Mouse (Mus musculus) embryonic facial prominence, embryonic 14.5 days (tissue): ENCODE measurements around the gene Sgo1. TPM values are rescaled to one million over a fixed set of nuclear protein-coding genes. Genes with fewer than 3 reads are reported as not detected.
"Not testable (repeated sequence)": the region's sequence is repeated elsewhere in the genome, so short reads cannot be mapped to it uniquely, and the experiment has no call there.

Experiments used
- ATAC-seq: fragments of 200-750 bp; cut with Nextera tagmentation; 2 replicates; pipeline ENCODE4 v1.8.0; 2017; ENCODE audit warnings: low read depth, moderate number of reproducible peaks, moderate TSS enrichment
- DNase-seq: peaks from one replicate; pipeline ENCODE4 v3.0.0-alpha.2; 2015; ENCODE audit warnings: low spot score
- H3K27ac ChIP-seq: fragments of 300-500 bp; sonication (generic); replicated peaks from 2 replicates; pipeline ENCODE4 v1.5.1; 2014; ENCODE audit warnings: low read depth, mild to moderate bottlenecking, low read length, moderate library complexity
- H3K27me3 ChIP-seq: fragments of 300-500 bp; sonication (generic); replicated peaks from 2 replicates; pipeline ENCODE4 v1.6.1; 2014; ENCODE audit warnings: low read length; ENCODE audit not compliant: control insufficient read depth, insufficient read depth
- H3K36me3 ChIP-seq: fragments of 300-500 bp; sonication (generic); 2 replicates; pipeline ENCODE4 v1.6.1; 2014; ENCODE audit warnings: low read length, mixed read lengths; ENCODE audit not compliant: control insufficient read depth, insufficient read depth
- H3K4me1 ChIP-seq: fragments of 300-500 bp; sonication (generic); 2 replicates; pipeline ENCODE4 v1.6.1; 2014; ENCODE audit warnings: antibody characterized with exemption, low read length; ENCODE audit not compliant: control insufficient read depth, insufficient read depth
- H3K4me2 ChIP-seq: fragments of 300-500 bp; sonication (generic); 2 replicates; pipeline ENCODE4 v1.6.1; 2014; ENCODE audit warnings: low read depth, mild to moderate bottlenecking, low read length, moderate library complexity, mixed read lengths
- H3K4me3 ChIP-seq: fragments of 300-500 bp; sonication (generic); 2 replicates; pipeline ENCODE4 v1.5.1; 2014; ENCODE audit warnings: low read depth, mild to moderate bottlenecking, low read length
- H3K9ac ChIP-seq: fragments of 300-500 bp; sonication (generic); 2 replicates; pipeline ENCODE4 v1.6.1; 2014; ENCODE audit warnings: low read depth, mild to moderate bottlenecking, low read length, moderate library complexity, mixed read lengths
- H3K9me3 ChIP-seq: fragments of 300-500 bp; sonication (generic); 2 replicates; pipeline ENCODE4 v1.6.1; 2016; ENCODE audit warnings: low read length; ENCODE audit not compliant: control insufficient read depth
- WGBS: fragments of 180-500 bp; shearing (Covaris S2); extraction: QIAGEN DNeasy Blood & Tissue Kit; methylation state at CpG from one replicate; pipeline ENCODE4 v1.1.7; 2014; 5-methylcytosine and 5-hydroxymethylcytosine counted together
- polyA plus RNA-seq: library from polyadenylated mRNA; unstranded; fragments of >200 nt; fragmentation: Nextera tagmentation; extraction: Ambion mirVana; gene quantifications from 2 replicates; pipeline ENCODE4 v1.2.1, GENCODE M21; 2014

Sgo1 gene
- polyA plus RNA-seq = 22.8 and 24.4 TPM in 2 replicates

GRCm38 (mm10) chr17:53688877-53689802, at the start of gene Sgo1:
Gene Sgo1, minus strand, starts transcription at chr17:53689333.
- Histone ChIP-seq H3K27ac (peak within 1 kb of the TSS; percentile 94), H3K36me3 (peaks cover 23% of the 10 kb centered on the region), H3K27me3 (no peaks in the 10 kb centered on the region), H3K4me3 (peak within 1 kb of the TSS; percentile 53), H3K9ac (peak within 1 kb of the TSS; percentile 69), H3K4me2 (peak within 1 kb of the TSS; percentile 58), H3K9me3 (no peaks in the 10 kb centered on the region), H3K4me1 (0 out of 2 replicates have a peak, but pooled peaks cover 3% of the 10 kb centered on the region)
- ATAC-seq = peak; percentile 98
- WGBS = under 1% methylated on average over 61 of the region's 78 CpGs
- peak; percentile 98 for DNase-seq

GRCm38 (mm10) chr17:53718916-53719315, 29.8 kb upstream of the Sgo1 start:
- 83% methylated on average over 3 of the region's 3 CpGs for WGBS
- not testable (repeated sequence) for H3K27ac ChIP-seq, ATAC-seq, H3K36me3 ChIP-seq, DNase-seq, H3K4me2 ChIP-seq, H3K9me3 ChIP-seq, H3K27me3 ChIP-seq, H3K9ac ChIP-seq, H3K4me1 ChIP-seq, H3K4me3 ChIP-seq

- Histone ChIP-seq H3K4me2 (no peak overlapping the region), H3K9me3 (no peaks in the 10 kb centered on the region), H3K4me3 (no peak overlapping the region), H3K27ac (no peak overlapping the region), H3K27me3 (no peaks in the 10 kb centered on the region), H3K4me1 (no peaks in the 10 kb centered on the region), H3K9ac (no peak overlapping the region), H3K36me3 (no peaks in the 10 kb centered on the region)
- ATAC-seq (no peak), DNase-seq (no peak)
- WGBS = 41% methylated on average over 1 of the region's 1 CpGs
Observed at GRCm38 (mm10) chr17:53718474-53718873, 29.3 kb upstream of the Sgo1 start.

GRCm38 (mm10) chr17:53715161-53715560, 26.0 kb upstream of the Sgo1 start:
- not testable (repeated sequence) for H3K27ac ChIP-seq, ATAC-seq, H3K4me3 ChIP-seq, H3K36me3 ChIP-seq, H3K27me3 ChIP-seq, H3K4me1 ChIP-seq, DNase-seq, H3K4me2 ChIP-seq, H3K9me3 ChIP-seq, H3K9ac ChIP-seq
- WGBS = 68% methylated on average over 1 of the region's 1 CpGs

GRCm38 (mm10) chr17:53714453-53714852, 25.3 kb upstream of the Sgo1 start:
- no peak overlapping the region for H3K9ac ChIP-seq
- DNase-seq = no peak
- no peak overlapping the region for H3K4me2 ChIP-seq
- no peaks in the 10 kb centered on the region for H3K36me3 ChIP-seq
- no peak overlapping the region for H3K4me3 ChIP-seq
- 70% methylated on average over 1 of the region's 1 CpGs for WGBS
- no peaks in the 10 kb centered on the region for H3K9me3 ChIP-seq
- H3K27ac ChIP-seq = no peak overlapping the region
- H3K27me3 ChIP-seq = no peaks in the 10 kb centered on the region
- H3K4me1 ChIP-seq = no peaks in the 10 kb centered on the region
- ATAC-seq = no peak

GRCm38 (mm10) chr17:53697521-53697920, 8.4 kb upstream of the Sgo1 start:
- not testable (repeated sequence) for H3K4me1 ChIP-seq, H3K9me3 ChIP-seq, ATAC-seq, H3K4me3 ChIP-seq, H3K27me3 ChIP-seq, H3K27ac ChIP-seq, H3K4me2 ChIP-seq, DNase-seq, H3K9ac ChIP-seq, H3K36me3 ChIP-seq
- 91% methylated on average over 8 of the region's 8 CpGs for WGBS

- Histone ChIP-seq H3K36me3 (no peaks in the 10 kb centered on the region), H3K9ac (no peak overlapping the region), H3K4me3 (no peak overlapping the region), H3K27ac (no peak overlapping the region), H3K9me3 (no peaks in the 10 kb centered on the region), H3K4me1 (no peaks in the 10 kb centered on the region), H3K4me2 (no peak overlapping the region), H3K27me3 (no peaks in the 10 kb centered on the region)
- peak; percentile 65 for DNase-seq
- no peak for ATAC-seq
- 73% methylated on average over 2 of the region's 2 CpGs for WGBS
Observed at GRCm38 (mm10) chr17:53694039-53694438, 4.9 kb upstream of the Sgo1 start.

- Histone ChIP-seq H3K9me3 (no peaks in the 10 kb centered on the region), H3K27me3 (no peaks in the 10 kb centered on the region), H3K36me3 (peaks cover 17% of the 10 kb centered on the region; the same call in 1 of the 2 replicates), H3K4me1 (0 out of 2 replicates have a peak, but pooled peaks cover 3% of the 10 kb centered on the region), H3K4me3 (peak overlapping the region; percentile 53), H3K27ac (peak overlapping the region; percentile 94), H3K9ac (peak overlapping the region; percentile 69), H3K4me2 (peak overlapping the region; percentile 58)
- peak; percentile 22 for DNase-seq
- 27% methylated on average over 7 of the region's 7 CpGs for WGBS
- no peak for ATAC-seq
Observed at GRCm38 (mm10) chr17:53689946-53690345, 813 bp upstream of the Sgo1 start.
